Mouse (Mus musculus) adipose tissue, adult 10 weeks (tissue): ENCODE data around the gene Gm5678. TPM values are rescaled to one million over a fixed set of nuclear protein-coding genes. Genes with fewer than 3 reads are reported as not detected.

Source experiments
- polyA plus RNA-seq: library from polyadenylated mRNA; stranded (reverse); fragments of 350-450 nt; fragmentation: Illumina TruSeq; extraction: RNeasy Lipid Tissue Mini Kit (QIAGEN cat#74804); gene quantifications from one replicate; pipeline ENCODE4 v1.2.3, GENCODE M21; 2014; ENCODE audit warnings: low read depth, low replicate concordance

Gm5678 gene
- not detected for polyA plus RNA-seq

GRCm38 (mm10) chr16:93627761-93628400 lies at the start of gene Gm5678:
Gene Gm5678 (plus strand): TSS chr16:93628097.

GRCm38 (mm10) chr16:93603439-93604212 lies 24.3 kb upstream of the Gm5678 start, which contains the start of gene Setd4:
Gene Setd4 (minus strand): TSS chr16:93604063.

GRCm38 (mm10) chr16:93605553-93605952 lies 22.3 kb upstream of the Gm5678 start, which contains the start of gene Cbr1:
Gene Cbr1 (plus strand): TSS chr16:93605853.

Other genes with a start within 250 kb of the Gm5678 start
- 8.1 TPM for gene Setd4, start 24.0 kb upstream of the Gm5678 start, polyA plus RNA-seq
- 94.3 TPM for gene Cbr1, start 22.2 kb upstream of the Gm5678 start, polyA plus RNA-seq
- gene Cbr3, start 55.1 kb downstream of the Gm5678 start, polyA plus RNA-seq = 23.9 TPM
- 62.4 TPM for gene Dop1b, start 83.8 kb downstream of the Gm5678 start, polyA plus RNA-seq
- gene Morc3, start 204.0 kb downstream of the Gm5678 start, polyA plus RNA-seq = 21.9 TPM